ENCODE assay signal across 9 mouse cellular contexts in genomic region chr13:38625492-38626228, GRCm38 (mm10). TPM values are rescaled to one million over a fixed set of nuclear protein-coding genes. Genes with fewer than 3 reads are reported as not detected.
DNase-seq lines count a peak whose midpoint lies in the region; ATAC-seq lines count a peak whose summit lies in the region.
"Had no signal": no experiment of that assay in that cellular context is flagged by ENCODE, and none has a peak within 500 bp of the region (broad histone marks: within the 10 kb centered on the region; RNA-seq: fewer than 3 reads in every experiment).

No protein-coding gene starts in this region.

- H3K27ac ChIP-seq in intestine, embryonic 16.5 days (ENCODE audit: low read length) = no peak overlapping the region
- H3K27ac ChIP-seq in intestine, embryonic 15.5 days = no peak overlapping the region
- no peak overlapping the region for H3K27ac ChIP-seq in lung, embryonic 16.5 days (ENCODE audit: low read length)
- H3K27ac ChIP-seq: neural tube, embryonic 13.5 days had no signal

- 0 out of 2 replicates have a peak overlapping the region, but pooled peaks have one; percentile 11 for H3K9ac ChIP-seq in intestine, embryonic 16.5 days (ENCODE audit: low read depth, low read length)
- H3K9ac ChIP-seq in intestine, embryonic 15.5 days = no peak overlapping the region
- no peak overlapping the region for H3K9ac ChIP-seq in lung, embryonic 16.5 days (ENCODE audit: low read length)
- H3K9ac ChIP-seq: neural tube, embryonic 13.5 days had no signal

- H3K9me3 ChIP-seq in intestine, embryonic 16.5 days (ENCODE audit: control insufficient read depth, low read length) = no peaks in the 10 kb centered on the region
- H3K9me3 ChIP-seq in intestine, embryonic 15.5 days = no peaks in the 10 kb centered on the region
- H3K9me3 ChIP-seq in lung, embryonic 16.5 days (ENCODE audit: control insufficient read depth, low read length) = no peaks in the 10 kb centered on the region
- H3K9me3 ChIP-seq: neural tube, embryonic 13.5 days had no signal

- no peaks in the 10 kb centered on the region for H3K4me1 ChIP-seq in intestine, embryonic 16.5 days (ENCODE audit: control insufficient read depth, insufficient read depth, low read length)
- no peaks in the 10 kb centered on the region for H3K4me1 ChIP-seq in intestine, embryonic 15.5 days (replicated peaks)
- H3K4me1 ChIP-seq in lung, embryonic 16.5 days (replicated peaks; ENCODE audit: control insufficient read depth, insufficient read depth, low read length) = no peaks in the 10 kb centered on the region

- peak; percentile 43 for DNase-seq in 416B (ENCODE audit: low read depth)
- peak; percentile 69 for DNase-seq in adrenal gland, adult 2 months
- peak; percentile 40 for DNase-seq in heart, postnatal 4 days
- no peak for DNase-seq in cerebellum, postnatal 4 days (ENCODE audit: low spot score in 2 of 2)
- no peak for DNase-seq in gastrocnemius, postnatal 25 days

- no peak for ATAC-seq in intestine, embryonic 16.5 days
- no peak for ATAC-seq in intestine, embryonic 15.5 days
- peak; percentile 64 for ATAC-seq in lung, embryonic 16.5 days (ENCODE audit: low read depth)

- no peak overlapping the region for H3K4me3 ChIP-seq in intestine, embryonic 16.5 days (ENCODE audit: low read length)
- no peak overlapping the region for H3K4me3 ChIP-seq in intestine, embryonic 15.5 days (replicated peaks)
- H3K4me3 ChIP-seq in lung, embryonic 16.5 days (ENCODE audit: low read length) = no peak overlapping the region
- H3K4me3 ChIP-seq: neural tube, embryonic 13.5 days had no signal

- H3K4me2 ChIP-seq in intestine, embryonic 16.5 days (ENCODE audit: low read depth, low read length) = no peak overlapping the region
- H3K4me2 ChIP-seq in intestine, embryonic 15.5 days (replicated peaks) = no peak overlapping the region
- no peak overlapping the region for H3K4me2 ChIP-seq in lung, embryonic 16.5 days (ENCODE audit: low read depth, low read length)
- H3K4me2 ChIP-seq: neural tube, embryonic 13.5 days had no signal

- H3K36me3 ChIP-seq in intestine, embryonic 16.5 days (ENCODE audit: control insufficient read depth, insufficient read depth, low read length) = no peaks in the 10 kb centered on the region
- H3K36me3 ChIP-seq in intestine, embryonic 15.5 days = peaks cover 3% of the 10 kb centered on the region; the same call in 1 of the 2 replicates
- H3K36me3 ChIP-seq in lung, embryonic 16.5 days (ENCODE audit: control insufficient read depth, insufficient read depth, low read length) = peaks cover 3% of the 10 kb centered on the region; the same call in 1 of the 2 replicates

- 31% methylated on average over 5 of the region's 5 CpGs for WGBS in intestine, embryonic 16.5 days
- WGBS in intestine, embryonic 15.5 days = 28% methylated on average over 5 of the region's 5 CpGs
- 22% methylated on average over 5 of the region's 5 CpGs for WGBS in lung, embryonic 16.5 days

- H3K27me3 ChIP-seq in intestine, embryonic 16.5 days (replicated peaks; ENCODE audit: control insufficient read depth, insufficient read depth, low read length) = no peaks in the 10 kb centered on the region
- H3K27me3 ChIP-seq in intestine, embryonic 15.5 days (replicated peaks) = no peaks in the 10 kb centered on the region
- H3K27me3 ChIP-seq in lung, embryonic 16.5 days (ENCODE audit: control insufficient read depth, insufficient read depth, low read depth, low read length) = no peaks in the 10 kb centered on the region
- H3K27me3 ChIP-seq: neural tube, embryonic 13.5 days had no signal

RNA-seq across cellular contexts. Expression of gene Bloc1s5, which starts 9.2 kb away (rescaled TPM):
- polyA plus RNA-seq in intestine, embryonic 16.5 days (2015; fragmentation: Nextera tagmentation; extraction: Ambion mirVana) = 14.5 and 15.5 TPM in 2 replicates
- 14.3 and 15.9 TPM in 2 replicates for polyA plus RNA-seq in intestine, embryonic 15.5 days (2015; fragmentation: Nextera tagmentation; extraction: Ambion mirVana)
- 10 to 100 TPM; 18.3 to 25.2 TPM for total RNA-seq in adrenal gland, adult 2 months (2021)
- 5.3 and 5.9 TPM in 2 replicates for polyA plus RNA-seq in adrenal gland, adult 2 months (2012; rRNA removed)
- total RNA-seq in heart, postnatal 4 days (2021) = 10 to 100 TPM; 12.3 to 12.8 TPM
- 16.6 and 19.5 TPM in 2 replicates for polyA plus RNA-seq in lung, embryonic 16.5 days (2015; fragmentation: Nextera tagmentation; extraction: Ambion mirVana)
- total RNA-seq in gastrocnemius, postnatal 25 days (2021) = 1 to 10 TPM; 5.3 to 5.7 TPM

RNA-seq across cellular contexts. Expression of gene Eef1e1, which starts 33.2 kb away (rescaled TPM):
- polyA plus RNA-seq in intestine, embryonic 16.5 days (2015; fragmentation: Nextera tagmentation; extraction: Ambion mirVana) = 48.0 and 51.5 TPM in 2 replicates
- 53.4 TPM in 2 replicates for polyA plus RNA-seq in intestine, embryonic 15.5 days (2015; fragmentation: Nextera tagmentation; extraction: Ambion mirVana)
- 10 to 100 TPM; 32.0 to 39.7 TPM for total RNA-seq in adrenal gland, adult 2 months (2021)
- 1.5 and 1.7 TPM in 2 replicates for polyA plus RNA-seq in adrenal gland, adult 2 months (2012; rRNA removed)
- total RNA-seq in heart, postnatal 4 days (2021) = 10 to 100 TPM; 20.3 to 24.9 TPM
- polyA plus RNA-seq in lung, embryonic 16.5 days (2015; fragmentation: Nextera tagmentation; extraction: Ambion mirVana) = 35.3 and 37.7 TPM in 2 replicates
- total RNA-seq in gastrocnemius, postnatal 25 days (2021) = 10 to 100 TPM; 12.2 to 16.9 TPM

Comparison
In these comparisons a context has a peak if more than half of its experiments do, and no peak if none do; other contexts are left out.
1. DNase-seq: peak in 416B (single experiment), adrenal gland, adult 2 months (single experiment) and heart, postnatal 4 days (single experiment); none in cerebellum, postnatal 4 days (0 of 2) and gastrocnemius, postnatal 25 days (single experiment).
2. RNA of gene Eef1e1, which starts 33.2 kb away (polyA plus RNA-seq): 53.4 TPM in intestine, embryonic 15.5 days, 48.0 to 51.5 TPM in intestine, embryonic 16.5 days and 35.3 to 37.7 TPM in lung, embryonic 16.5 days; 1.5 to 1.7 TPM in adrenal gland, adult 2 months; every median in the first group is over 10 times any median in the second.